Mouse (Mus musculus): ENCODE results near the gene Surf2. TPM values are rescaled to one million over a fixed set of nuclear protein-coding genes. Genes with fewer than 3 reads are reported as not detected.
"Not testable (repeated sequence)": the region's sequence is repeated elsewhere in the genome, so short reads cannot be mapped to it uniquely, and the experiment has no call there.

Gene Surf2
- 32.0 and 32.1 TPM in 2 replicates for polyA plus RNA-seq (2014; fragmentation: Nextera tagmentation; extraction: Ambion mirVana)

GRCm38 (mm10) chr2:26915927-26916728, at the start of gene Surf2, which contains the start of gene Surf1:
Gene Surf2 (plus strand): TSS chr2:26916367.
Gene Surf1 (minus strand): TSS chr2:26916530.
- WGBS (ENCODE audit: insufficient replicate concordance): 2% methylated on average over 47 of the region's 47 CpGs
- Histone ChIP-seq H3K9me3 (replicated peaks; ENCODE audit: control insufficient read depth, low read length) (no peaks in the 10 kb centered on the region), H3K4me3 (ENCODE audit: low read depth, low read length) (peak within 1 kb of the TSS; percentile 84), H3K27me3 (ENCODE audit: control insufficient read depth, insufficient read depth, low read length) (no peaks in the 10 kb centered on the region), H3K4me2 (peak within 1 kb of the TSS; percentile 99), H3K4me1 (ENCODE audit: control insufficient read depth, insufficient read depth, low read length) (peaks cover 25% of the 10 kb centered on the region), H3K27ac (ENCODE audit: low read depth, low read length) (peak within 1 kb of the TSS; percentile 68), H3K9ac (ENCODE audit: low read depth, low read length) (peak within 1 kb of the TSS; percentile 85), H3K36me3 (ENCODE audit: control insufficient read depth, insufficient read depth, low read length) (peaks cover 40% of the 10 kb centered on the region)
- peak; percentile 52 for ATAC-seq (replicated peaks; ENCODE audit: insufficient number of reproducible peaks, low FRiP score, low TSS enrichment)

DNA sequence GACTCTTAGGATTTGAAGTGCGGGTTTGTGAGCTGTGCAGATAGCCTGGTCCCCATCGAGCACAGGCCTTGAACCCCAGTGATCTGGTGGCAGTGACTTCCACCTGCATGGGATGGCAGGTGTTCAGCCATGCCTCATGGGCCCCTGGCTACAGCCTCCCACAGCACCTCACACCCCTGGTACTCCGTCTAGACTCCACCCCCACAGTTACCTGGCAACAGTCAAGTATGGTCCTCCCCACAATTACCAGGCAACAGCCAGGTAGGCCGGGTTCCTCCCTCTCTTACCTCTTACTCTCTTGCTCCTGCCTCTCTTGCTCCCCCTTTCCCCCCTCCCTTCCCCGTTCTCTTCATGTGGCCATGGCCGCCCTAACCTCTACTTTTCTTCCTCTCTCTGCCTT, 45.5 kb upstream of the Surf2 start:
- WGBS (ENCODE audit: insufficient replicate concordance): 45% methylated on average over 6 of the region's 6 CpGs
- Histone ChIP-seq H3K4me2 (no peak overlapping the region), H3K9me3 (replicated peaks; ENCODE audit: control insufficient read depth, low read length) (no peaks in the 10 kb centered on the region), H3K9ac (ENCODE audit: low read depth, low read length) (no peak overlapping the region), H3K4me1 (ENCODE audit: control insufficient read depth, insufficient read depth, low read length) (no peaks in the 10 kb centered on the region), H3K36me3 (ENCODE audit: control insufficient read depth, insufficient read depth, low read length) (no peaks in the 10 kb centered on the region), H3K4me3 (ENCODE audit: low read depth, low read length) (no peak overlapping the region), H3K27ac (ENCODE audit: low read depth, low read length) (no peak overlapping the region), H3K27me3 (ENCODE audit: control insufficient read depth, insufficient read depth, low read length) (peaks cover 4% of the 10 kb centered on the region)
- ATAC-seq (replicated peaks; ENCODE audit: insufficient number of reproducible peaks, low FRiP score, low TSS enrichment): no peak

GRCm38 (mm10) chr2:26878571-26878970, 37.6 kb upstream of the Surf2 start:
- Histone ChIP-seq H3K27me3 (ENCODE audit: control insufficient read depth, insufficient read depth, low read length) (no peaks in the 10 kb centered on the region), H3K4me2 (no peak overlapping the region), H3K9me3 (replicated peaks; ENCODE audit: control insufficient read depth, low read length) (no peaks in the 10 kb centered on the region), H3K9ac (ENCODE audit: low read depth, low read length) (no peak overlapping the region), H3K27ac (ENCODE audit: low read depth, low read length) (no peak overlapping the region), H3K36me3 (ENCODE audit: control insufficient read depth, insufficient read depth, low read length) (no peaks in the 10 kb centered on the region), H3K4me3 (ENCODE audit: low read depth, low read length) (no peak overlapping the region), H3K4me1 (ENCODE audit: control insufficient read depth, insufficient read depth, low read length) (no peaks in the 10 kb centered on the region)
- no peak for ATAC-seq (replicated peaks; ENCODE audit: insufficient number of reproducible peaks, low FRiP score, low TSS enrichment)

GRCm38 (mm10) chr2:26885541-26885940, 30.6 kb upstream of the Surf2 start:
- H3K4me3 ChIP-seq (ENCODE audit: low read depth, low read length); H3K9ac ChIP-seq (ENCODE audit: low read depth, low read length); H3K4me2 ChIP-seq; H3K9me3 ChIP-seq (replicated peaks; ENCODE audit: control insufficient read depth, low read length); H3K27ac ChIP-seq (ENCODE audit: low read depth, low read length); H3K27me3 ChIP-seq (ENCODE audit: control insufficient read depth, insufficient read depth, low read length); ATAC-seq (replicated peaks; ENCODE audit: insufficient number of reproducible peaks, low FRiP score, low TSS enrichment); H3K4me1 ChIP-seq (ENCODE audit: control insufficient read depth, insufficient read depth, low read length); H3K36me3 ChIP-seq (ENCODE audit: control insufficient read depth, insufficient read depth, low read length): not testable (repeated sequence)
- WGBS (ENCODE audit: insufficient replicate concordance): 94% methylated on average over 2 of the region's 2 CpGs

DNA sequence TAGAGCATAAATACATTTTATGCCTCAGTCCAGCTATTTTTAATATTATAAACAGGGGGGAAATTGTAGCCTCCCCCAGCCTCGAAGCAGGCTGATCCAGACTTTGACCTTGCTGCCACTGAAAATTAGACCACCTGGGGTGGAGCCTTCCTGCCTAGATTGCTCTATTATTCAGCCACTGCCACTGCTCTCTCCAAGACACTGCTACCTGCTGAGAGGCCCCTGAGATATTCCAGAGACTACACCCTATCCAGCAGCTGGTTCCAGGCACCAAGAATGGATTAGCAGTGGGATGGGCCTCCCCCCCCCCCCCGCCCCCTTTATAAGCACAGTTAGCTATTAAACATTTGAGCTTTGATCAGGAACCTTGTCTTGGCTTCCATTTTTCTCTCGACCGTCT, 30.0 kb upstream of the Surf2 start:
- H3K4me3 ChIP-seq (ENCODE audit: low read depth, low read length); ATAC-seq (replicated peaks; ENCODE audit: insufficient number of reproducible peaks, low FRiP score, low TSS enrichment); H3K9ac ChIP-seq (ENCODE audit: low read depth, low read length); H3K27ac ChIP-seq (ENCODE audit: low read depth, low read length); H3K9me3 ChIP-seq (replicated peaks; ENCODE audit: control insufficient read depth, low read length); H3K4me2 ChIP-seq; H3K4me1 ChIP-seq (ENCODE audit: control insufficient read depth, insufficient read depth, low read length); H3K27me3 ChIP-seq (ENCODE audit: control insufficient read depth, insufficient read depth, low read length); H3K36me3 ChIP-seq (ENCODE audit: control insufficient read depth, insufficient read depth, low read length): not testable (repeated sequence)
- 84% methylated on average over 4 of the region's 4 CpGs for WGBS (ENCODE audit: insufficient replicate concordance)

DNA sequence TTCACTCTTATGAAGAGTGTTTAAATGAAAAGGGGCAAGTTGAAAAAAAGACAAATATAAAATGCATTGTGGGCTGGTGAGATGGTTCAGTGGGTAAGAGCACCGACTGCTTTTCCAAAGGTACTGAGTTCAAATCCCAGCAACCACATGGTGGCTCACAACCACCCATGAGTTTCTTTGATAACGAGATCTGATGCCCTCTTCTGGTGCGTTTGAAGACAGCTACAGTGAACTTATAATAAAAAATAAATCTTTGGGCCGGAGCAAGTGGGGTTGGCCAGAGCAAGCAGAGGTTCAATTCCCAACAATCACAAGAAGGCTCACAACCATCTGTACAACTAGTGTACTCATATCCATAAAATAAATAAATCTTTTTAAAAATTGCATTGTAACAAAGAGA, 20.3 kb upstream of the Surf2 start:
- no peak for ATAC-seq (replicated peaks; ENCODE audit: insufficient number of reproducible peaks, low FRiP score, low TSS enrichment)
- Histone ChIP-seq H3K4me2 (no peak overlapping the region), H3K4me3 (ENCODE audit: low read depth, low read length) (no peak overlapping the region)

GRCm38 (mm10) chr2:26900731-26901130, 15.4 kb upstream of the Surf2 start:
- Histone ChIP-seq H3K27ac (ENCODE audit: low read depth, low read length) (no peak overlapping the region), H3K27me3 (ENCODE audit: control insufficient read depth, insufficient read depth, low read length) (no peaks in the 10 kb centered on the region), H3K4me1 (ENCODE audit: control insufficient read depth, insufficient read depth, low read length) (peaks cover 15% of the 10 kb centered on the region), H3K4me2 (no peak overlapping the region), H3K36me3 (ENCODE audit: control insufficient read depth, insufficient read depth, low read length) (peaks cover 23% of the 10 kb centered on the region), H3K9ac (ENCODE audit: low read depth, low read length) (no peak overlapping the region), H3K9me3 (replicated peaks; ENCODE audit: control insufficient read depth, low read length) (no peaks in the 10 kb centered on the region), H3K4me3 (ENCODE audit: low read depth, low read length) (no peak overlapping the region)
- WGBS (ENCODE audit: insufficient replicate concordance): 56% methylated on average over 1 of the region's 1 CpGs
- ATAC-seq (replicated peaks; ENCODE audit: insufficient number of reproducible peaks, low FRiP score, low TSS enrichment): no peak

More for the DNA sequence above, 20.3 kb upstream of the Surf2 start:
- no peaks in the 10 kb centered on the region for H3K4me1 ChIP-seq (ENCODE audit: control insufficient read depth, insufficient read depth, low read length)
- H3K27me3 ChIP-seq (ENCODE audit: control insufficient read depth, insufficient read depth, low read length): no peaks in the 10 kb centered on the region
- H3K9ac ChIP-seq (ENCODE audit: low read depth, low read length): no peak overlapping the region
- 86% methylated on average over 4 of the region's 4 CpGs for WGBS (ENCODE audit: insufficient replicate concordance)
- peaks cover 44% of the 10 kb centered on the region for H3K36me3 ChIP-seq (ENCODE audit: control insufficient read depth, insufficient read depth, low read length)
- H3K27ac ChIP-seq (ENCODE audit: low read depth, low read length): no peak overlapping the region
- no peaks in the 10 kb centered on the region for H3K9me3 ChIP-seq (replicated peaks; ENCODE audit: control insufficient read depth, low read length)

GRCm38 (mm10) chr2:26901834-26902400, 14.2 kb upstream of the Surf2 start:
- Histone ChIP-seq H3K9ac (ENCODE audit: low read depth, low read length) (peak overlapping the region; percentile 89), H3K27ac (ENCODE audit: low read depth, low read length) (peak overlapping the region; percentile 70; the same call in 1 of the 2 replicates), H3K4me2 (peak overlapping the region; percentile 86), H3K4me1 (ENCODE audit: control insufficient read depth, insufficient read depth, low read length) (peaks cover 15% of the 10 kb centered on the region), H3K9me3 (replicated peaks; ENCODE audit: control insufficient read depth, low read length) (no peaks in the 10 kb centered on the region), H3K4me3 (ENCODE audit: low read depth, low read length) (peak overlapping the region; percentile 90), H3K36me3 (ENCODE audit: control insufficient read depth, insufficient read depth, low read length) (peaks cover 23% of the 10 kb centered on the region), H3K27me3 (ENCODE audit: control insufficient read depth, insufficient read depth, low read length) (no peaks in the 10 kb centered on the region)
- 7% methylated on average over 7 of the region's 7 CpGs for WGBS (ENCODE audit: insufficient replicate concordance)
- ATAC-seq (replicated peaks; ENCODE audit: insufficient number of reproducible peaks, low FRiP score, low TSS enrichment): no peak

All from heart, embryonic 11.5 days (tissue).